Mouse (Mus musculus): ENCODE results near the gene Olfr1217.
"Not testable (repeated sequence)": the region's sequence is repeated elsewhere in the genome, so short reads cannot be mapped to it uniquely, and the experiment has no call there.

The Olfr1217 gene

GRCm38 (mm10) chr2:89031965-89032364 lies at the start of gene Olfr1217:
Gene Olfr1217, minus strand, starts transcription at chr2:89032065.
- DNase-seq (ENCODE audit: low read depth, low spot score) = no peak

- DNase-seq (ENCODE audit: low read depth, low spot score) = no peak
Measured at GRCm38 (mm10) chr2:89081487-89081886, 49.6 kb upstream of the Olfr1217 start.

- no peak for DNase-seq (ENCODE audit: low read depth, low spot score)
Measured at GRCm38 (mm10) chr2:89061087-89061486, 29.2 kb upstream of the Olfr1217 start, which contains the start of gene Olfr1218. Gene Olfr1218, minus strand, starts transcription at chr2:89061187.

- DNase-seq (ENCODE audit: low read depth, low spot score) = not testable (repeated sequence)
Measured at GRCm38 (mm10) chr2:89021436-89021835, 10.4 kb downstream of the Olfr1217 start.

- DNase-seq (ENCODE audit: low read depth, low spot score) = no peak
Measured at GRCm38 (mm10) chr2:89018240-89018639, 13.6 kb downstream of the Olfr1217 start, which contains the start of gene Olfr1216. Gene Olfr1216, minus strand, starts transcription at chr2:89018340.

- no peak for DNase-seq (ENCODE audit: low read depth, low spot score)
Measured at GRCm38 (mm10) chr2:89006873-89007272, 25.0 kb downstream of the Olfr1217 start, which contains the start of gene Olfr1215. Gene Olfr1215, minus strand, starts transcription at chr2:89006973.

- no peak for DNase-seq (ENCODE audit: low read depth, low spot score)
Measured at GRCm38 (mm10) chr2:88992553-88992952, 39.3 kb downstream of the Olfr1217 start, which contains the start of gene Olfr1214. Gene Olfr1214, minus strand, starts transcription at chr2:88992653.

- DNase-seq (ENCODE audit: low read depth, low spot score) = no peak
Measured at GRCm38 (mm10) chr2:88980181-88980580, 51.7 kb downstream of the Olfr1217 start, which contains the start of gene Gm13762. Gene Gm13762, minus strand, starts transcription at chr2:88980281.
